In genomic region chr12:81484727-81485191, GRCm38 (mm10) we compare ENCODE assay signal across 8 mouse cellular contexts. TPM values are rescaled to one million over a fixed set of nuclear protein-coding genes. Genes with fewer than 3 reads are reported as not detected.
DNase-seq lines count a peak whose midpoint lies in the region; ATAC-seq and TF ChIP-seq lines count a peak whose summit lies in the region.

Gene Cox16, minus strand, starts transcription at chr12:81485127.

- peak; percentile 94 for DNase-seq in MEL (ENCODE audit: low read depth, low spot score)
- DNase-seq in cerebellum, adult 2 months = peak; percentile 87 to 91
- peak; percentile 91 for DNase-seq in forebrain, postnatal 0 days
- DNase-seq in heart, postnatal 4 days = peak; percentile 86
- peak; percentile 86 to 87 for DNase-seq in layer of hippocampus, adult 8-10 months (ENCODE audit: low spot score in 2 of 2)
- peak; percentile 76 for DNase-seq in ovary, adult 18-20 months (ENCODE audit: low spot score)
- peak; percentile 90 for DNase-seq in thymus, postnatal 0 days (ENCODE audit: low spot score)

- no peak for TF ChIP-seq RAD21 in MEL (IDR thresholded peaks at IDR 0.05; ENCODE audit: low read depth, low read length)

- H3K4me1 ChIP-seq in MEL (ENCODE audit: control insufficient read depth in 1 of 2, insufficient read depth in 2 of 2, low read length in 2 of 2) = peaks cover 0 to 3% of the 10 kb centered on the region in 2 experiments; a peak in 2 of 4 replicates
- no peaks in the 10 kb centered on the region for H3K4me1 ChIP-seq in cerebellum, adult 2 months (ENCODE audit: control insufficient read depth, insufficient read depth, low read length)
- H3K4me1 ChIP-seq in forebrain, postnatal 0 days (ENCODE audit: insufficient read depth) = peaks cover 4% of the 10 kb centered on the region
- H3K4me1 ChIP-seq in lung, embryonic 15.5 days = peaks cover 8% of the 10 kb centered on the region

- peak within 1 kb of the TSS; percentile 98 for H3K9ac ChIP-seq in MEL (ENCODE audit: control insufficient read depth, low read depth, low read length, poor library complexity, severe bottlenecking)
- H3K9ac ChIP-seq in forebrain, postnatal 0 days = peak within 1 kb of the TSS; percentile 50
- peak within 1 kb of the TSS; percentile 60 for H3K9ac ChIP-seq in lung, embryonic 15.5 days

- TF ChIP-seq EP300 in MEL (IDR thresholded peaks at IDR 0.05; ENCODE audit: low read depth in 1 of 2, low read length in 2 of 2) = no peak; a peak in 1 of 4 replicates

- H3K27me3 ChIP-seq in MEL (ENCODE audit: control insufficient read depth in 1 of 2, insufficient read depth in 2 of 2, low read length in 2 of 2) = no peaks in the 10 kb centered on the region
- H3K27me3 ChIP-seq in cerebellum, adult 2 months (ENCODE audit: control insufficient read depth, insufficient read depth, low read length) = no peaks in the 10 kb centered on the region
- no peaks in the 10 kb centered on the region for H3K27me3 ChIP-seq in forebrain, postnatal 0 days (ENCODE audit: insufficient read depth, low read length)
- no peaks in the 10 kb centered on the region for H3K27me3 ChIP-seq in lung, embryonic 15.5 days

- peak; percentile 99 for ATAC-seq in forebrain, postnatal 0 days
- peak; percentile 98 for ATAC-seq in lung, embryonic 15.5 days (ENCODE audit: borderline replicate concordance, extremely low read depth, low FRiP score, low TSS enrichment)

- H3K4me3 ChIP-seq in MEL (ENCODE audit: control insufficient read depth in 1 of 2, insufficient read depth in 1 of 2, low read depth in 2 of 2, low read length in 2 of 2) = peak within 1 kb of the TSS; percentile 79 to 87
- peak within 1 kb of the TSS; percentile 82 for H3K4me3 ChIP-seq in cerebellum, adult 2 months (replicated peaks; ENCODE audit: insufficient read depth, low read depth, low read length)
- peak within 1 kb of the TSS; percentile 49 for H3K4me3 ChIP-seq in forebrain, postnatal 0 days (ENCODE audit: low read depth, low read length)
- H3K4me3 ChIP-seq in lung, embryonic 15.5 days = peak within 1 kb of the TSS; percentile 69

- peaks cover 12% of the 10 kb centered on the region for H3K79me2 ChIP-seq in MEL (ENCODE audit: control insufficient read depth, insufficient read depth, low read length, poor library complexity)

- H3K27ac ChIP-seq in MEL (ENCODE audit: control insufficient read depth, low read depth, low read length) = peak within 1 kb of the TSS; percentile 99
- H3K27ac ChIP-seq in cerebellum, adult 2 months (ENCODE audit: insufficient read depth, low read length) = peak within 1 kb of the TSS; percentile 81
- H3K27ac ChIP-seq in forebrain, postnatal 0 days (ENCODE audit: low read depth, low read length) = peak within 1 kb of the TSS; percentile 85
- peak within 1 kb of the TSS; percentile 95 for H3K27ac ChIP-seq in lung, embryonic 15.5 days

- TF ChIP-seq POLR2A in MEL (IDR thresholded peaks at IDR 0.05; ENCODE audit: control insufficient read depth in 1 of 2, insufficient read depth in 1 of 2, low read depth in 1 of 2, low read length in 2 of 2, poor library complexity in 1 of 2) = peak; percentile 82 to 93
- peak; percentile 70; the same call in 1 of the 2 replicates for TF ChIP-seq POLR2A in cerebellum, adult 2 months (IDR thresholded peaks at IDR 0.05; ENCODE audit: borderline replicate concordance, insufficient read depth, low read length)

- no peak for TF ChIP-seq CTCF in MEL (IDR thresholded peaks at IDR 0.05 in 2 of 3, conservative IDR thresholded peaks at IDR 0.05 in 1 of 3; ENCODE audit: control insufficient read depth in 1 of 3, insufficient read depth in 1 of 3, low read depth in 2 of 3, low read length in 3 of 3, poor library complexity in 1 of 3, severe bottlenecking in 1 of 3)
- TF ChIP-seq CTCF in cerebellum, adult 2 months (IDR thresholded peaks at IDR 0.05; ENCODE audit: borderline replicate concordance, insufficient read depth, low read depth, low read length) = no peak
- no peak for TF ChIP-seq CTCF in forebrain, postnatal 0 days (IDR thresholded peaks at IDR 0.05; ENCODE audit: low read depth)

- H3K9me3 ChIP-seq in MEL (replicated peaks; ENCODE audit: insufficient read depth, low read length) = no peaks in the 10 kb centered on the region
- H3K9me3 ChIP-seq in forebrain, postnatal 0 days (ENCODE audit: low read length) = no peaks in the 10 kb centered on the region
- no peaks in the 10 kb centered on the region for H3K9me3 ChIP-seq in lung, embryonic 15.5 days

- WGBS in cerebellum, adult 2 months = under 1% methylated on average over 31 of the region's 31 CpGs
- under 1% methylated on average over 31 of the region's 31 CpGs for WGBS in forebrain, postnatal 0 days
- WGBS in lung, embryonic 15.5 days = under 1% methylated on average over 31 of the region's 31 CpGs

- H3K4me2 ChIP-seq in forebrain, postnatal 0 days (ENCODE audit: low read depth) = peak within 1 kb of the TSS; percentile 58
- H3K4me2 ChIP-seq in lung, embryonic 15.5 days = peak within 1 kb of the TSS; percentile 67

- peaks cover 0 to 10% of the 10 kb centered on the region in 2 experiments; a peak in 2 of 4 replicates for H3K36me3 ChIP-seq in MEL (ENCODE audit: control insufficient read depth in 1 of 2, insufficient read depth in 2 of 2, low read length in 2 of 2)
- no peaks in the 10 kb centered on the region for H3K36me3 ChIP-seq in forebrain, postnatal 0 days (ENCODE audit: insufficient read depth)
- H3K36me3 ChIP-seq in lung, embryonic 15.5 days = no peaks in the 10 kb centered on the region

TF ChIP-seq in MEL, 35 proteins besides CTCF, POLR2A, EP300 and RAD21 (continues in another document):
- TF ChIP-seq ETS1 (IDR thresholded peaks at IDR 0.05; ENCODE audit: low read depth, low read length) = peak; percentile 55
- TF ChIP-seq NRF1 (IDR thresholded peaks at IDR 0.05; ENCODE audit: insufficient read depth, low read depth, low read length, poor library complexity, severe bottlenecking) = no peak
- TF ChIP-seq ZNF384 (IDR thresholded peaks at IDR 0.05; ENCODE audit: low read depth, low read length) = no peak
- TF ChIP-seq ZKSCAN1 (IDR thresholded peaks at IDR 0.05; ENCODE audit: low read depth, low read length) = no peak
- TF ChIP-seq CHD2 (IDR thresholded peaks at IDR 0.05; ENCODE audit: low read length) = no peak
- TF ChIP-seq ZC3H11A (IDR thresholded peaks at IDR 0.05; ENCODE audit: low read depth, low read length) = no peak
- peak; percentile 72; the same call in 1 of the 2 replicates for TF ChIP-seq TBP (IDR thresholded peaks at IDR 0.05; ENCODE audit: low read depth, low read length)
- no peak for TF ChIP-seq USF2 (IDR thresholded peaks at IDR 0.05; ENCODE audit: borderline replicate concordance in 1 of 2, insufficient read depth in 1 of 2, low read depth in 1 of 2, low read length in 2 of 2)
- no peak for TF ChIP-seq CHD1 (IDR thresholded peaks at IDR 0.05; ENCODE audit: low read depth, low read length)
- TF ChIP-seq TCF12 (IDR thresholded peaks at IDR 0.05; ENCODE audit: low read depth, low read length) = peak; percentile 57; the same call in 1 of the 2 replicates
- TF ChIP-seq GABPA (IDR thresholded peaks at IDR 0.05; ENCODE audit: low read depth, low read length) = no peak
- TF ChIP-seq SMC3 (IDR thresholded peaks at IDR 0.05; ENCODE audit: low read depth, low read length) = no peak
- 0 out of 2 replicates have a peak, but pooled peaks have one; percentile 51 for TF ChIP-seq MAZ (IDR thresholded peaks at IDR 0.05; ENCODE audit: low read depth, low read length)
- no peak for TF ChIP-seq POLR2AphosphoS5 (IDR thresholded peaks at IDR 0.05; ENCODE audit: borderline replicate concordance, low read depth, low read length)
- TF ChIP-seq RCOR1 (IDR thresholded peaks at IDR 0.05; ENCODE audit: low read depth, low read length) = peak; percentile 56; the same call in 1 of the 2 replicates
- peak; percentile 34; the same call in 1 of the 2 replicates for TF ChIP-seq SIN3A (IDR thresholded peaks at IDR 0.05; ENCODE audit: low read length)
- peak; percentile 90 for TF ChIP-seq NELFE (IDR thresholded peaks at IDR 0.05; ENCODE audit: low read depth, low read length)
- peak; percentile 71 for TF ChIP-seq GATA1 (IDR thresholded peaks at IDR 0.05; ENCODE audit: low read depth, low read length)
- peak; percentile 68 for TF ChIP-seq MAFK (IDR thresholded peaks at IDR 0.05; ENCODE audit: borderline replicate concordance, low read depth, low read length)
- TF ChIP-seq POLR2AphosphoS2 (IDR thresholded peaks at IDR 0.05; ENCODE audit: low read length) = peak; percentile 81
- TF ChIP-seq TAL1 (IDR thresholded peaks at IDR 0.05; ENCODE audit: low read length) = peak; percentile 29; the same call in 1 of the 2 replicates
- no peak for TF ChIP-seq USF1 (IDR thresholded peaks at IDR 0.05; ENCODE audit: low read depth, low read length)
- TF ChIP-seq MAX (IDR thresholded peaks at IDR 0.05; ENCODE audit: low read length) = peak; percentile 79
- peak; percentile 78; the same call in 1 of the 2 replicates for TF ChIP-seq ZMIZ1 (IDR thresholded peaks at IDR 0.05; ENCODE audit: low read depth, low read length)
- peak; percentile 8; the same call in 1 of the 2 replicates for TF ChIP-seq MXI1 (IDR thresholded peaks at IDR 0.05; ENCODE audit: low read depth, low read length)
- TF ChIP-seq JUND (IDR thresholded peaks at IDR 0.05; ENCODE audit: low read depth, low read length) = no peak
- no peak for TF ChIP-seq MYB (IDR thresholded peaks at IDR 0.05; ENCODE audit: low read depth, low read length)
- TF ChIP-seq ELF1 (IDR thresholded peaks at IDR 0.05; ENCODE audit: low read depth, low read length) = peak; percentile 74
- peak; percentile 85 for TF ChIP-seq HCFC1 (IDR thresholded peaks at IDR 0.05; ENCODE audit: low read depth, low read length)
- no peak for TF ChIP-seq UBTF (IDR thresholded peaks at IDR 0.05; ENCODE audit: borderline replicate concordance, insufficient read depth, low read depth, low read length)
- no peak for TF ChIP-seq MEF2A (IDR thresholded peaks at IDR 0.05; ENCODE audit: extremely low read depth, insufficient replicate concordance, low read depth, low read length, poor library complexity, severe bottlenecking)

RNA-seq across cellular contexts. Expression of gene Cox16, which starts in this region (rescaled TPM):
- 94.6 and 99.1 TPM in 2 replicates for total RNA-seq in MEL (2012; rRNA removed)
- polyA plus RNA-seq in MEL (2012; ENCODE audit: insufficient read depth in 1 of 2, insufficient read length in 2 of 2, low read depth in 1 of 2, low replicate concordance in 2 of 2, missing spikeins in 1 of 2) = 10 to 100 TPM in 1 of 2 experiments, not detected in 1; 49.6 TPM
- polyA plus RNA-seq in cerebellum, adult 2 months (2012; rRNA removed) = 63.1 and 70.0 TPM in 2 replicates
- total RNA-seq in forebrain, postnatal 0 days (2014; rRNA removed) = 61.3 and 71.2 TPM in 2 replicates
- 126 and 149 TPM in 2 replicates for polyA plus RNA-seq in forebrain, postnatal 0 days (2015; fragmentation: Nextera tagmentation; extraction: Ambion mirVana)
- 10 to 100 TPM; 61.2 to 66.8 TPM for total RNA-seq in heart, postnatal 4 days (2021)
- total RNA-seq in layer of hippocampus, adult 8-10 months (2022) = 10 to 100 TPM; 37.6 to 46.5 (median 40.4) TPM
- polyA plus RNA-seq in lung, embryonic 15.5 days (2015; fragmentation: Nextera tagmentation; extraction: Ambion mirVana) = 115 and 126 TPM in 2 replicates
- polyA plus RNA-seq in thymus, postnatal 0 days (2015; fragmentation: Nextera tagmentation; extraction: Ambion mirVana) = 239 and 241 TPM in 2 replicates

Comparison
In these comparisons a context has a peak if more than half of its experiments do, and no peak if none do; other contexts are left out.
1. Peak in every context shown above with its lines: DNase-seq, ATAC-seq, H3K4me3 ChIP-seq and H3K27ac ChIP-seq.